Mouse (Mus musculus) lung, embryonic 16.5 days (tissue): Measurements from ENCODE around the gene Net1. TPM values are rescaled to one million over a fixed set of nuclear protein-coding genes. Genes with fewer than 3 reads are reported as not detected.

Experiments
- ATAC-seq: fragments of 200-750 bp; cut with Nextera tagmentation; 2 replicates; pipeline ENCODE4 v1.8.0; 2017; ENCODE audit warnings: low read depth, mild to moderate bottlenecking, moderate library complexity
- H3K27ac ChIP-seq: fragments of 300-500 bp; sonication (generic); 2 replicates; pipeline ENCODE4 v1.5.1; 2014; ENCODE audit warnings: mild to moderate bottlenecking, control low read depth, low read length
- H3K27me3 ChIP-seq: fragments of 300-500 bp; sonication (generic); 2 replicates; pipeline ENCODE4 v1.6.1; 2014; ENCODE audit warnings: low read depth, low read length, mixed read lengths; ENCODE audit not compliant: control insufficient read depth, insufficient read depth
- H3K36me3 ChIP-seq: fragments of 300-500 bp; sonication (generic); 2 replicates; pipeline ENCODE4 v1.6.1; 2014; ENCODE audit warnings: low read length; ENCODE audit not compliant: control insufficient read depth, insufficient read depth
- H3K4me1 ChIP-seq: fragments of 300-500 bp; sonication (generic); replicated peaks from 2 replicates; pipeline ENCODE4 v1.6.1; 2014; ENCODE audit warnings: low read length, mixed read lengths; ENCODE audit not compliant: control insufficient read depth, insufficient read depth
- H3K4me2 ChIP-seq: fragments of 300-500 bp; sonication (generic); 2 replicates; pipeline ENCODE4 v1.6.1; 2014; ENCODE audit warnings: low read depth, low read length, control low read depth
- H3K4me3 ChIP-seq: fragments of 300-500 bp; sonication (generic); 2 replicates; pipeline ENCODE4 v1.5.1; 2014; ENCODE audit warnings: mild to moderate bottlenecking, low read length, control low read depth
- H3K9ac ChIP-seq: fragments of 300-500 bp; sonication (generic); 2 replicates; pipeline ENCODE4 v1.6.1; 2014; ENCODE audit warnings: low read length, control low read depth
- H3K9me3 ChIP-seq: fragments of 300-500 bp; sonication (generic); 2 replicates; pipeline ENCODE4 v1.6.1; 2016; ENCODE audit warnings: low read length; ENCODE audit not compliant: control insufficient read depth
- WGBS: fragments of 180-500 bp; shearing (Covaris S2); extraction: QIAGEN DNeasy Blood & Tissue Kit; methylation state at CpG from one replicate; pipeline ENCODE4 v1.1.7; 2014; 5-methylcytosine and 5-hydroxymethylcytosine counted together
- polyA plus RNA-seq: library from polyadenylated mRNA; unstranded; fragments of >200 nt; fragmentation: Nextera tagmentation; extraction: Ambion mirVana; gene quantifications from 2 replicates; pipeline ENCODE4 v1.2.1, GENCODE M21; 2015

Net1 gene
- 100 and 104 TPM in 2 replicates for polyA plus RNA-seq

DNA sequence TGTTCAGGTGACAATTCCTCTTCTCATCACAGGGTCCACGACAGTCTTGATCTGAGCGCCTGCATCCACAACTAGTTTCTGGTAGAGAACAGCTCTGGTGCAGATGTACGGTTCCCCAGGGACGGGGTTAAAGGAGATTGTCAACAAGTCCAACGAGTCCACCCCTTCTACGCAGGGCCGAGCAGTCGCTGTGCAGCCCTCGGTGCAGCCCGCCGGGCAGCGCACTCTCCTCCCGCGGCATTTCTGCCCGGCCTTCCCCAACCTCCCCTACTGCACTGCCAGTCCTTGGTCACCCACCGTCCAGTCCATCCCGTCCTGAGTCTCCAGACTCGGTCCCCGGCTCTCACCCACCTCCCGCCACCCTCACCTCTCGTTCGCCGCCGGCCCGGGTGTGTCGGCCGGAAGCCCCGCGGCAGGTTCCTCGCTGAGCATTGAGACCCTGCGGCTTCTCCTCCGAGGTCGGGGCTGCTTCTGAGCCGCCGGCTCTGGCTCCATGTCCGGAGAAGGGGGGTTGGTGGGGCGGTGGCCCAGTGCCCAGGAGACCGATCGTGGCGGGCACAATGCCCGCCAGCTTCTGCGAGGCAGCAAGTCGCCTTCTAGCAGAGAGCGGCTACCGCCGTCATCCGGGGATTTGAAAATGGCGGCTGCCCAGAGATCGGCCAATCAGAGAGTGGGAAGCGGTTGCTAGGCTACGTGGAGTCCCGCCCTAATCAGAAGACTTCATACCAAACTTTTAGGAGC lies at the start of gene Net1, which contains the start of gene Tubal3:
Gene Net1 (minus strand): TSS at position 650 of the 741 bp plus-strand sequence.
Gene Tubal3 (plus strand): TSS at position 704 of the 741 bp plus-strand sequence.
- Histone ChIP-seq H3K27me3 (no peaks in the 10 kb centered on the region), H3K4me2 (peak within 1 kb of the TSS; percentile 60), H3K27ac (peak within 1 kb of the TSS; percentile 83), H3K9ac (peak within 1 kb of the TSS; percentile 93), H3K9me3 (no peaks in the 10 kb centered on the region; the same call in 1 of the 2 replicates), H3K36me3 (peaks cover 3% of the 10 kb centered on the region; the same call in 1 of the 2 replicates), H3K4me3 (peak within 1 kb of the TSS; percentile 96), H3K4me1 (peaks cover 11% of the 10 kb centered on the region; the same call in 1 of the 2 replicates)
- peak; percentile 99 for ATAC-seq
- WGBS = under 1% methylated on average over 52 of the region's 52 CpGs

DNA sequence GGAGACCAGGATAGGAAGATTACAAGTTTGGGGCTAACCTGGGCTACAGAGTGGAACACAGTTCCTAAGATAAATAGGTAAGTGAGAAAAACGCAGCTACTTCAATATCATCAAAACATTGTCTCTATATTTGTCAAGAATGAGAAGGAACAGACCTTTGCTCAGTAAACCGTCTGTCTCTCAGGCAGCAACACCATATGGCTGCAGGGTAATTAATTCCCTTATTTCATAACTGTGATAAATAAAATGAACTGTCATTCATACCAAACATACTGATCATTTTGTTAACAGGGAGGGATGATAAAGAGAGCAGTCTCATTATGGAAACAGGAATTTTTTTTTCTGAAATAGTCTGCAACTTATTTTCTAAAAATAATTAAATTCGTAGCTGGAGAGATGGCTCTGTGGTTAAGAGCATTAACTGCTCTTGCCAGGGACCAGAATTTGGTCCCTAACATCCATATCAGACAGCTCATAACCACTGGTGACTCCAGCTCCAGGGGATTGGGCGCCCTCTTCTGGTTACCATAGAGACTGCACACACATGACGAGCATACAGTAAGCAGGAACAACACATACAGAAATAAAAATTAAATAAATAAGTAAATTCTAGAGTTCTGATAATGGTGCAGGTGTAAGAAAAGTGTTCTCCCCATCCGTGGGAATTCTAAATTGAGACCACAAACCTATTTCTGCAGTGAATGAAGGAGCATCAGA lies 33.3 kb upstream of the Net1 start:
- no peak overlapping the region for H3K9ac ChIP-seq
- no peaks in the 10 kb centered on the region for H3K27me3 ChIP-seq
- WGBS = 72% methylated on average over 6 of the region's 6 CpGs
- no peak overlapping the region for H3K4me3 ChIP-seq
- H3K4me1 ChIP-seq = no peaks in the 10 kb centered on the region
- no peak for ATAC-seq
- no peak overlapping the region for H3K4me2 ChIP-seq
- H3K36me3 ChIP-seq = no peaks in the 10 kb centered on the region
- H3K9me3 ChIP-seq = no peaks in the 10 kb centered on the region; the same call in 1 of the 2 replicates
- no peak overlapping the region for H3K27ac ChIP-seq

DNA sequence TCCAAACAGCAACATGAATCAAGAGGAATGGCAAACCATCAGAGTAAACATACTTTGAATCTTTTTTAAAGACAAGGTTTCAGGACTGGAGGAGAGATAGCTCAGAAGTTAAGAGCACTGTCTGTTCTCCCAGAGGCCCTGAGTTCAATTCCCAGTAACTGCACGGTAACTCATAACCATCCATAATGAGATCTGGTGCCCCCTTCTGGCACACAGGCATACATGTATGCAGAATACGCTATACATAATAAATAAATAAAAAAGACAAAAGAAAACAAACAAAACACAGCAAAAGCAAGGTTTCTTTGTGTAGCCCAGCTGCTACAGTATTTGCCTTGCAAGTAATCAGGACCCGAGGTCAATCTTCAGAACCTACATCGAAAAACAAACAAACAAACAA lies 31.5 kb upstream of the Net1 start:
- Histone ChIP-seq H3K9ac (no peak overlapping the region), H3K4me2 (no peak overlapping the region), H3K4me3 (no peak overlapping the region), H3K27me3 (no peaks in the 10 kb centered on the region), H3K36me3 (no peaks in the 10 kb centered on the region), H3K27ac (no peak overlapping the region), H3K4me1 (no peaks in the 10 kb centered on the region), H3K9me3 (no peaks in the 10 kb centered on the region; the same call in 1 of the 2 replicates)
- 86% methylated on average over 4 of the region's 4 CpGs for WGBS
- no peak for ATAC-seq

DNA sequence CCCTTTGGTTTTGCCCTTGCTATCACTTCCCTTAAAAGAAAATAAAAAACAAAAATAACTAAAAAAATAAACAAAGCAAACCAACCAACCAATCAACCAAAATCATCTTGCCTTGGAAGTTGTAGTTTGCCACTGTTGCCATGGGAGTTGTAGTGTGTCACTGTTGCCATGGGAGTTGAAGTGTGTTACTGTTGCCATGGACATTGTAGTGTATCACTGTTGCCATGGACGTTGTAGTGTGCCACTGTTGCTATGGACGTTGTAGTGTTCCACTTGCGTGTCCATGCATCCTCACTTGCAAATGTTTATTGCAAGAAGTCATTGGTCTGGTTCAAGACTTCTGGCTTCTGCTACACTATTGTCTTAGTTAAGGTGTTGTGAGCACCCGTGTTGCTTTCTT lies 29.2 kb upstream of the Net1 start:
- H3K9ac ChIP-seq = no peak overlapping the region
- no peak for ATAC-seq
- no peak overlapping the region for H3K4me2 ChIP-seq
- H3K36me3 ChIP-seq = no peaks in the 10 kb centered on the region
- no peaks in the 10 kb centered on the region for H3K4me1 ChIP-seq
- 85% methylated on average over 4 of the region's 4 CpGs for WGBS
- H3K27ac ChIP-seq = no peak overlapping the region
- no peaks in the 10 kb centered on the region for H3K27me3 ChIP-seq
- H3K4me3 ChIP-seq = no peak overlapping the region
- H3K9me3 ChIP-seq = no peaks in the 10 kb centered on the region; the same call in 1 of the 2 replicates

DNA sequence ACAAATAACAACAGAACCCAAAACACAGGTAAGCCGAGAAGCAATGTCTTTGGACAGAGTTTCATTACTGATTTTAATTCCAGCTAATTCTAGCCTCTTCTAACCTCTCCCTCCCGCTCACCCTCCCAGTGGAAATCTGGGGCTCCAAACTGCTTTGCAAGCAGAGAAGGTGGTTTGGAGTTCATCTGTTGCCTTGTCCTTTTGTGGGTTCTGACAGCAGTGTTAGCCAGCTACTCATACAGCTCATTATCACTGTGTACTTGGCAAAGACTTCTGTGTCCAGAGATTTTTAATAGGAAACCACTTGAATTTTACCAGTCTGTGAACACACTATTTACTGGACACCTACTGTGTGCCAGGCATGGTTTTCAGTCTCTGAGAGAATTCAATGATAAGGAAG lies 27.2 kb upstream of the Net1 start, which contains the start of gene Ucn3:
Gene Ucn3 (minus strand): TSS at position 101 of the 400 bp plus-strand sequence.
- no peak within 1 kb of the TSS for H3K27ac ChIP-seq
- no peaks in the 10 kb centered on the region for H3K27me3 ChIP-seq
- no peak within 1 kb of the TSS for H3K4me3 ChIP-seq
- H3K9ac ChIP-seq = no peak within 1 kb of the TSS
- no peaks in the 10 kb centered on the region for H3K4me1 ChIP-seq
- H3K4me2 ChIP-seq = no peak within 1 kb of the TSS
- no peak for ATAC-seq
- no peaks in the 10 kb centered on the region for H3K36me3 ChIP-seq
- 65% methylated on average over 2 of the region's 2 CpGs for WGBS
- no peaks in the 10 kb centered on the region for H3K9me3 ChIP-seq

DNA sequence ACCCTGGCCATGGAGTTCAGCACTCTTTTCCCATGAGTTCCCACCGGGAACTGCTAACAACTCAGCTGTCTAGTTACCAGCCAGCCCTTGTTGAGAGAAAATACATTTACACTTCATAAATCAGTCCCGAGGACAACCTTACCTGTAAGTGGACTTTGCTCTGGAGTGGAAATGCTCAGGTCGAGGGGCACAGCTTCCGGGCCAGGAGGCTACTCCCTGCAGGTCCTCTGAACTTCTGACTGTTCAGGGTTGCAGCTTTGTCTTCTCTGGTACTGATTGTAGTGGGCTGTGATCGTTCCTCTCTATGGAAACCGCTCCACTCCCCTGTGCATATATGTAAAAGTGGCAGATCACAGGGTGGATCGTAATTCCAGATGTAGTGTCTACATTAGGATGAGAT lies 26.7 kb upstream of the Net1 start:
- WGBS = 43% methylated on average over 7 of the region's 7 CpGs
- Histone ChIP-seq H3K27me3 (no peaks in the 10 kb centered on the region), H3K9ac (no peak overlapping the region), H3K4me3 (no peak overlapping the region), H3K4me1 (no peaks in the 10 kb centered on the region), H3K9me3 (no peaks in the 10 kb centered on the region), H3K4me2 (no peak overlapping the region), H3K36me3 (no peaks in the 10 kb centered on the region), H3K27ac (no peak overlapping the region)
- ATAC-seq = no peak

DNA sequence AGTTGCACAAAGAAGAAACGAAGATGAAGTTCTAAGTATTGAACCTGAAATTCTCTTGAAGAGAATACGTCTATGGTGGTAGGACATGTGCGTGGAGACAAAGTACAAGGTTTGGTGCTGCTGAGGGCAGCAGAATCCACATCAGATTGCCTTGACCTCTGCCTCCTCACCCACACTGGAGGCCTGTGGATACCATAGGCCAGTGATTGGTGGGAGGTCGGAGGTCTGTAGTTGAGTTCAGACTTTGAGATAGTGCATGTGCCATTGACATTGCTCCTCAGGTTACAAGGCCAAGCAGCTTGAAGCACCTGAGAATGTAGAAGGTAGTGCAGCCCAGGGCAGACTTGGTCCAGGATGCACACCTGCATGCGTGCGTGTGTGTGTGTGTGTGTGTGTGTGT lies 8.0 kb upstream of the Net1 start:
- no peaks in the 10 kb centered on the region for H3K9me3 ChIP-seq
- no peak for ATAC-seq
- no peaks in the 10 kb centered on the region for H3K36me3 ChIP-seq
- H3K4me2 ChIP-seq = no peak overlapping the region
- WGBS = 78% methylated on average over 6 of the region's 6 CpGs
- H3K4me3 ChIP-seq = no peak overlapping the region
- H3K27me3 ChIP-seq = no peaks in the 10 kb centered on the region
- H3K9ac ChIP-seq = no peak overlapping the region
- H3K27ac ChIP-seq = no peak overlapping the region
- H3K4me1 ChIP-seq = no peaks in the 10 kb centered on the region

DNA sequence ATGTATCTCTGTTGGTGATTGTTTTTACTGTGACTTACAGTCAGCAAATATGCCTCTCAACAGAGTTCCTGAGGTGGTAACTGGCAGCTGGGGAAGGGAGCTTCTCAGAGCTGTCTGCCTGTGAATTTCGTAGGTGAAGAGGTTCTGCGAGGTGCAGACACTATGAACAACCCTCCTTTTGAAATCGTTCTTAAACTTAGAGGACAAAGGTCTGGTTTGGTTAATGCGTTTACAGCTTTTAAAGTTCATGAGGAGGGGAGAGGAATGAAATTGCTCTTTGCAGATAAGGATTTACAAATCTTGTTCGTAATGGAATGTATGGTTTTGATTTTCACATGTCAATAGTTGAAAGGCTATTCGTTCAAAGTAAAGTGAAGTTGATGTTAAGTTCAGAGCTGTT lies 7.6 kb upstream of the Net1 start:
- Histone ChIP-seq H3K4me2 (no peak overlapping the region), H3K4me3 (no peak overlapping the region), H3K27ac (no peak overlapping the region), H3K27me3 (no peaks in the 10 kb centered on the region), H3K36me3 (no peaks in the 10 kb centered on the region), H3K9me3 (no peaks in the 10 kb centered on the region), H3K9ac (no peak overlapping the region), H3K4me1 (no peaks in the 10 kb centered on the region)
- no peak for ATAC-seq
- 58% methylated on average over 6 of the region's 6 CpGs for WGBS

DNA sequence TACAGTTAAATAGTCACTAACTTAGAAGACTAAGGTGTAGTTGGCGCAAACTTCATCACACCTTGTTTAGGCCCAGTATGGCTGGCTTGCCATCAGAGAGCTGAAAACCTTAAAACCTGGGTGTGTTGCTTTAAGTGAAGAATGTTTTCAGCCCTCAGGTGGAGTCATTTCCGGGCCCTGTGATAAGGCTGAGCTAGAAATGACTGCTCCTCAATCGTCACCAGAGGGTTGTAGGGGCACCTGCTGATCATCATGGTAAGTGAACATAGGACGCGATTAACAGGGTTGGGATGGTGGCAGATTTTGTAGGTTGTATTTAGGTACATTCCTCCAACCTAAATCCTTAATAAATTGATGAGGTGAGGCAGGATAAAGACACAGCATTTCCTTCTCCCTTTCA lies 6.5 kb upstream of the Net1 start:
- no peak for ATAC-seq
- Histone ChIP-seq H3K27me3 (no peaks in the 10 kb centered on the region), H3K4me2 (no peak overlapping the region), H3K36me3 (no peaks in the 10 kb centered on the region), H3K4me3 (no peak overlapping the region), H3K9ac (no peak overlapping the region), H3K27ac (no peak overlapping the region), H3K4me1 (no peaks in the 10 kb centered on the region), H3K9me3 (no peaks in the 10 kb centered on the region)
- WGBS = 75% methylated on average over 5 of the region's 5 CpGs
